Mouse (Mus musculus) forebrain, embryonic 10.5 days (tissue): ENCODE data around the gene Tctn1. TPM values are rescaled to one million over a fixed set of nuclear protein-coding genes. Genes with fewer than 3 reads are reported as not detected.
A peak's percentile ranks its signal among the peaks of the same experiment; 100 is the strongest.

ENCODE experiments used
- DNase-seq: peaks from one replicate; pipeline ENCODE4 v3.0.0-alpha.2; 2017; ENCODE audit warnings: low spot score; ENCODE audit errors: extremely low spot score
- H3K27ac ChIP-seq: fragments of 300-500 bp; sonication (generic); 2 replicates; pipeline ENCODE4 v1.5.1; 2016; ENCODE audit warnings: mild to moderate bottlenecking
- H3K27me3 ChIP-seq: fragments of 300-500 bp; sonication (generic); 2 replicates; pipeline ENCODE4 v1.6.1; 2016; ENCODE audit warnings: mild to moderate bottlenecking; ENCODE audit not compliant: poor library complexity, severe bottlenecking
- H3K36me3 ChIP-seq: fragments of 300-500 bp; sonication (generic); replicated peaks from 2 replicates; pipeline ENCODE4 v1.6.1; 2016; ENCODE audit warnings: mild to moderate bottlenecking, moderate library complexity
- H3K4me1 ChIP-seq: fragments of 300-500 bp; sonication (generic); 2 replicates; pipeline ENCODE4 v1.6.1; 2016
- H3K4me3 ChIP-seq: fragments of 300-500 bp; sonication (generic); 2 replicates; pipeline ENCODE4 v1.5.1; 2016; ENCODE audit warnings: mild to moderate bottlenecking, moderate library complexity
- H3K9me3 ChIP-seq: fragments of 300-500 bp; sonication (generic); 2 replicates; pipeline ENCODE4 v1.6.1; 2016; ENCODE audit warnings: mild to moderate bottlenecking, moderate library complexity
- WGBS: fragments of 180-500 bp; shearing (Covaris S2); methylation state at CpG from one replicate; pipeline ENCODE4 v1.1.7; 2016; 5-methylcytosine and 5-hydroxymethylcytosine counted together
- polyA plus RNA-seq: library from polyadenylated mRNA; unstranded; fragments of >200 nt; fragmentation: Nextera tagmentation; extraction: Ambion mirVana; gene quantifications from 2 replicates; pipeline ENCODE4 v1.2.1, GENCODE M21; 2016

The Tctn1 gene
- polyA plus RNA-seq, 1 experiment from 2014 or later = 5.8 TPM

- 86% methylated on average over 6 of the region's 6 CpGs for WGBS
- Histone ChIP-seq H3K27ac (no peak overlapping the region), H3K27me3 (no peaks in the 10 kb centered on the region), H3K4me1 (peaks cover 3% of the 10 kb centered on the region), H3K9me3 (no peaks in the 10 kb centered on the region), H3K36me3 (peaks cover 80% of the 10 kb centered on the region), H3K4me3 (no peak overlapping the region)
- no peak for DNase-seq
These were observed 6.1 kb downstream of the Tctn1 start for GRCm38 (mm10) chr5:122258027-122258741.

- WGBS = 88% methylated on average over 17 of the region's 17 CpGs
- H3K9me3 ChIP-seq = no peaks in the 10 kb centered on the region
- no peak overlapping the region for H3K27ac ChIP-seq
- peaks cover 95% of the 10 kb centered on the region for H3K36me3 ChIP-seq
- DNase-seq = no peak
- H3K4me1 ChIP-seq = no peaks in the 10 kb centered on the region
- H3K4me3 ChIP-seq = no peak overlapping the region
- no peaks in the 10 kb centered on the region for H3K27me3 ChIP-seq
These were observed 12.2 kb downstream of the Tctn1 start for GRCm38 (mm10) chr5:122251895-122252606.

GRCm38 (mm10) chr5:122249281-122249680 lies 15.0 kb downstream of the Tctn1 start:
- no peak overlapping the region for H3K27ac ChIP-seq
- H3K9me3 ChIP-seq = no peaks in the 10 kb centered on the region
- H3K4me1 ChIP-seq = peaks cover 15% of the 10 kb centered on the region
- no peak overlapping the region for H3K4me3 ChIP-seq
- 91% methylated on average over 4 of the region's 4 CpGs for WGBS
- no peaks in the 10 kb centered on the region for H3K27me3 ChIP-seq
- no peak for DNase-seq
- peaks cover 84% of the 10 kb centered on the region for H3K36me3 ChIP-seq

GRCm38 (mm10) chr5:122247934-122248333 lies 16.3 kb downstream of the Tctn1 start:
- H3K36me3 ChIP-seq = peaks cover 79% of the 10 kb centered on the region
- H3K9me3 ChIP-seq = no peaks in the 10 kb centered on the region
- DNase-seq = no peak
- peaks cover 25% of the 10 kb centered on the region for H3K4me1 ChIP-seq
- no peak overlapping the region for H3K4me3 ChIP-seq
- WGBS = 97% methylated on average over 7 of the region's 7 CpGs
- H3K27ac ChIP-seq = no peak overlapping the region
- H3K27me3 ChIP-seq = no peaks in the 10 kb centered on the region

- Histone ChIP-seq H3K9me3 (no peaks in the 10 kb centered on the region), H3K27me3 (no peaks in the 10 kb centered on the region), H3K4me3 (no peak overlapping the region), H3K36me3 (peaks cover 79% of the 10 kb centered on the region), H3K27ac (no peak overlapping the region), H3K4me1 (peaks cover 25% of the 10 kb centered on the region)
- DNase-seq = no peak
- whole genome bisulfite sequencing = 87% methylated on average over 11 of the region's 11 CpGs
These were observed 16.7 kb downstream of the Tctn1 start for GRCm38 (mm10) chr5:122247529-122247928.

GRCm38 (mm10) chr5:122246547-122247167 lies 17.6 kb downstream of the Tctn1 start:
- Histone ChIP-seq H3K4me1 (peaks cover 25% of the 10 kb centered on the region), H3K27ac (no peak overlapping the region), H3K27me3 (no peaks in the 10 kb centered on the region), H3K36me3 (peaks cover 79% of the 10 kb centered on the region), H3K4me3 (no peak overlapping the region), H3K9me3 (no peaks in the 10 kb centered on the region)
- DNase-seq = no peak
- WGBS = 89% methylated on average over 10 of the region's 10 CpGs

- H3K4me3 ChIP-seq = no peak overlapping the region
- H3K36me3 ChIP-seq = peaks cover 79% of the 10 kb centered on the region
- H3K4me1 ChIP-seq = peaks cover 25% of the 10 kb centered on the region
- H3K9me3 ChIP-seq = no peaks in the 10 kb centered on the region
- 72% methylated on average over 3 of the region's 3 CpGs for WGBS
- H3K27ac ChIP-seq = peak overlapping the region; percentile 32
- H3K27me3 ChIP-seq = no peaks in the 10 kb centered on the region
- no peak for DNase-seq
These were observed 19.1 kb downstream of the Tctn1 start for GRCm38 (mm10) chr5:122245186-122245585.

- DNase-seq = no peak
- H3K27ac ChIP-seq = no peak overlapping the region; the same call in 1 of the 2 replicates
- no peaks in the 10 kb centered on the region for H3K9me3 ChIP-seq
- 91% methylated on average over 17 of the region's 17 CpGs for WGBS
- H3K36me3 ChIP-seq = peaks cover 81% of the 10 kb centered on the region
- H3K4me3 ChIP-seq = no peak overlapping the region
- peaks cover 35% of the 10 kb centered on the region for H3K4me1 ChIP-seq
- no peaks in the 10 kb centered on the region for H3K27me3 ChIP-seq
These were observed 20.3 kb downstream of the Tctn1 start for GRCm38 (mm10) chr5:122243781-122244523.

GRCm38 (mm10) chr5:122242521-122243123 lies 21.6 kb downstream of the Tctn1 start:
- DNase-seq = no peak
- H3K27ac ChIP-seq = no peak overlapping the region
- 91% methylated on average over 6 of the region's 6 CpGs for WGBS
- no peaks in the 10 kb centered on the region for H3K27me3 ChIP-seq
- peaks cover 39% of the 10 kb centered on the region for H3K4me1 ChIP-seq
- peaks cover 78% of the 10 kb centered on the region for H3K36me3 ChIP-seq
- H3K4me3 ChIP-seq = no peak overlapping the region
- no peaks in the 10 kb centered on the region for H3K9me3 ChIP-seq

GRCm38 (mm10) chr5:122240989-122241388 lies 23.3 kb downstream of the Tctn1 start:
- Histone ChIP-seq H3K4me1 (peaks cover 40% of the 10 kb centered on the region), H3K9me3 (no peaks in the 10 kb centered on the region), H3K27me3 (no peaks in the 10 kb centered on the region), H3K27ac (0 out of 2 replicates have a peak overlapping the region, but pooled peaks have one; percentile 20), H3K4me3 (no peak overlapping the region), H3K36me3 (peaks cover 64% of the 10 kb centered on the region)
- no peak for DNase-seq
- WGBS = 83% methylated on average over 1 of the region's 1 CpGs

GRCm38 (mm10) chr5:122240521-122240920 lies 23.7 kb downstream of the Tctn1 start:
- no peak for DNase-seq
- Histone ChIP-seq H3K36me3 (peaks cover 59% of the 10 kb centered on the region), H3K27me3 (no peaks in the 10 kb centered on the region), H3K4me1 (peaks cover 42% of the 10 kb centered on the region), H3K9me3 (no peaks in the 10 kb centered on the region), H3K4me3 (no peak overlapping the region), H3K27ac (no peak overlapping the region)
- 87% methylated on average over 11 of the region's 11 CpGs for WGBS

GRCm38 (mm10) chr5:122239618-122240017 lies 24.6 kb downstream of the Tctn1 start:
- no peaks in the 10 kb centered on the region for H3K27me3 ChIP-seq
- H3K27ac ChIP-seq = no peak overlapping the region
- no peak for DNase-seq
- H3K4me3 ChIP-seq = no peak overlapping the region
- 78% methylated on average over 7 of the region's 7 CpGs for WGBS
- H3K36me3 ChIP-seq = peaks cover 57% of the 10 kb centered on the region
- no peaks in the 10 kb centered on the region for H3K9me3 ChIP-seq
- peaks cover 40% of the 10 kb centered on the region for H3K4me1 ChIP-seq
